Mouse (Mus musculus) neural tube, embryonic 11.5 days (tissue): ENCODE results near the gene Alkbh1. TPM values are rescaled to one million over a fixed set of nuclear protein-coding genes. Genes with fewer than 3 reads are reported as not detected.

Experiments used
- ATAC-seq: fragments of 200-750 bp; cut with Nextera tagmentation; 2 replicates; pipeline ENCODE4 v1.8.0; 2017; ENCODE audit warnings: moderate number of reproducible peaks, mild to moderate bottlenecking, moderate TSS enrichment, moderate library complexity; ENCODE audit not compliant: insufficient read depth, low FRiP score, low TSS enrichment
- DNase-seq: peaks from one replicate; pipeline ENCODE4 v3.0.0-alpha.2; 2015; ENCODE audit warnings: low spot score
- H3K27ac ChIP-seq: fragments of 300-500 bp; sonication (generic); 2 replicates; pipeline ENCODE4 v1.5.1; 2014; ENCODE audit warnings: low read depth, mild to moderate bottlenecking, low read length
- H3K27me3 ChIP-seq: fragments of 300-500 bp; sonication (generic); 2 replicates; pipeline ENCODE4 v1.6.1; 2014; ENCODE audit warnings: mild to moderate bottlenecking, low read length, mixed read lengths; ENCODE audit not compliant: control insufficient read depth, insufficient read depth
- H3K36me3 ChIP-seq: fragments of 300-500 bp; sonication (generic); 2 replicates; pipeline ENCODE4 v1.6.1; 2014; ENCODE audit warnings: mild to moderate bottlenecking, low read length, moderate library complexity, mixed read lengths; ENCODE audit not compliant: control insufficient read depth, insufficient read depth
- H3K4me1 ChIP-seq: fragments of 300-500 bp; sonication (generic); 2 replicates; pipeline ENCODE4 v1.6.1; 2014; ENCODE audit warnings: low read length, mixed read lengths; ENCODE audit not compliant: control insufficient read depth, insufficient read depth
- H3K4me2 ChIP-seq: fragments of 300-500 bp; sonication (generic); 2 replicates; pipeline ENCODE4 v1.6.1; 2014; ENCODE audit warnings: low read depth, mild to moderate bottlenecking, moderate library complexity
- H3K4me3 ChIP-seq: fragments of 300-500 bp; sonication (generic); 2 replicates; pipeline ENCODE4 v1.5.1; 2014; ENCODE audit warnings: low read depth, low read length
- H3K9ac ChIP-seq: fragments of 300-500 bp; sonication (generic); 2 replicates; pipeline ENCODE4 v1.6.1; 2014; ENCODE audit warnings: mild to moderate bottlenecking, low read length
- H3K9me3 ChIP-seq: fragments of 300-500 bp; sonication (generic); 2 replicates; pipeline ENCODE4 v1.6.1; 2016; ENCODE audit warnings: low read length; ENCODE audit not compliant: control insufficient read depth
- WGBS: fragments of 180-500 bp; shearing (Covaris S2); extraction: QIAGEN DNeasy Blood & Tissue Kit; methylation state at CpG from one replicate; pipeline ENCODE4 v1.1.7; 2014; 5-methylcytosine and 5-hydroxymethylcytosine counted together
- polyA plus RNA-seq: library from polyadenylated mRNA; unstranded; fragments of >200 nt; fragmentation: Nextera tagmentation; extraction: Ambion mirVana; gene quantifications from 2 replicates; pipeline ENCODE4 v1.2.1, GENCODE M21; 2014

Gene Alkbh1
- polyA plus RNA-seq, 1 experiment from 2014 or later = 45.6 TPM

GRCm38 (mm10) chr12:87449456-87449855 lies 5.6 kb upstream of the Alkbh1 start:
- 91% methylated on average over 9 of the region's 9 CpGs for WGBS
- DNase-seq = no peak
- no peaks in the 10 kb centered on the region for H3K27me3 ChIP-seq
- H3K4me3 ChIP-seq = no peak overlapping the region
- ATAC-seq = no peak
- no peaks in the 10 kb centered on the region; the same call in 1 of the 2 replicates for H3K4me1 ChIP-seq
- no peaks in the 10 kb centered on the region for H3K9me3 ChIP-seq
- H3K36me3 ChIP-seq = peaks cover 18% of the 10 kb centered on the region
- no peak overlapping the region for H3K9ac ChIP-seq
- H3K27ac ChIP-seq = no peak overlapping the region
- no peak overlapping the region for H3K4me2 ChIP-seq

GRCm38 (mm10) chr12:87444211-87444610 lies 394 bp upstream of the Alkbh1 start:
- H3K4me1 ChIP-seq = no peaks in the 10 kb centered on the region; the same call in 1 of the 2 replicates
- no peaks in the 10 kb centered on the region for H3K9me3 ChIP-seq
- H3K4me2 ChIP-seq = peak overlapping the region; percentile 45
- DNase-seq (no peak), ATAC-seq (0 out of 2 replicates have a peak, but pooled peaks have one; percentile 24)
- H3K36me3 ChIP-seq = peaks cover 14% of the 10 kb centered on the region
- H3K27me3 ChIP-seq = no peaks in the 10 kb centered on the region
- 5% methylated on average over 16 of the region's 16 CpGs for WGBS
- no peak overlapping the region for H3K27ac ChIP-seq
- peak overlapping the region; percentile 89; the same call in 1 of the 2 replicates for H3K9ac ChIP-seq
- peak overlapping the region; percentile 71 for H3K4me3 ChIP-seq

GRCm38 (mm10) chr12:87443115-87443699 lies 610 bp downstream of the Alkbh1 start:
- H3K4me3 ChIP-seq = peak overlapping the region; percentile 71
- H3K4me1 ChIP-seq = no peaks in the 10 kb centered on the region; the same call in 1 of the 2 replicates
- no peak overlapping the region for H3K27ac ChIP-seq
- no peaks in the 10 kb centered on the region for H3K9me3 ChIP-seq
- DNase-seq (no peak), ATAC-seq (peak; percentile 82)
- peak overlapping the region; percentile 89 for H3K9ac ChIP-seq
- H3K27me3 ChIP-seq = no peaks in the 10 kb centered on the region
- under 1% methylated on average over 33 of the region's 33 CpGs for WGBS
- H3K4me2 ChIP-seq = peak overlapping the region; percentile 50
- H3K36me3 ChIP-seq = peaks cover 12% of the 10 kb centered on the region; the same call in 1 of the 2 replicates

GRCm38 (mm10) chr12:87442177-87443114 lies 1.4 kb downstream of the Alkbh1 start:
- peak; percentile 32 for DNase-seq
- 38% methylated on average over 12 of the region's 12 CpGs for WGBS
- peak overlapping the region; percentile 89 for H3K9ac ChIP-seq
- H3K36me3 ChIP-seq = peaks cover 12% of the 10 kb centered on the region; the same call in 1 of the 2 replicates
- H3K27ac ChIP-seq = no peak overlapping the region
- H3K9me3 ChIP-seq = no peaks in the 10 kb centered on the region
- H3K4me2 ChIP-seq = peak overlapping the region; percentile 50
- no peak for ATAC-seq
- no peaks in the 10 kb centered on the region for H3K27me3 ChIP-seq
- H3K4me1 ChIP-seq = no peaks in the 10 kb centered on the region; the same call in 1 of the 2 replicates
- peak overlapping the region; percentile 71 for H3K4me3 ChIP-seq

- H3K4me1 ChIP-seq = no peaks in the 10 kb centered on the region
- H3K27me3 ChIP-seq = no peaks in the 10 kb centered on the region
- no peak for DNase-seq
- no peak overlapping the region for H3K9ac ChIP-seq
- H3K4me3 ChIP-seq = no peak overlapping the region
- ATAC-seq = no peak
- H3K36me3 ChIP-seq = peaks cover 27% of the 10 kb centered on the region
- H3K4me2 ChIP-seq = no peak overlapping the region
- 89% methylated on average over 8 of the region's 8 CpGs for WGBS
- H3K27ac ChIP-seq = no peak overlapping the region
- H3K9me3 ChIP-seq = no peaks in the 10 kb centered on the region
Observed at GRCm38 (mm10) chr12:87428885-87429284, 14.9 kb downstream of the Alkbh1 start.

GRCm38 (mm10) chr12:87428295-87428694 lies 15.5 kb downstream of the Alkbh1 start:
- Histone ChIP-seq H3K4me3 (no peak overlapping the region), H3K27ac (no peak overlapping the region), H3K27me3 (no peaks in the 10 kb centered on the region), H3K9ac (no peak overlapping the region), H3K4me2 (no peak overlapping the region), H3K36me3 (peaks cover 24% of the 10 kb centered on the region), H3K4me1 (no peaks in the 10 kb centered on the region), H3K9me3 (no peaks in the 10 kb centered on the region)
- DNase-seq (no peak), ATAC-seq (no peak)
- 90% methylated on average over 2 of the region's 2 CpGs for WGBS

GRCm38 (mm10) chr12:87426354-87427031 lies 17.3 kb downstream of the Alkbh1 start:
- H3K9me3 ChIP-seq = no peaks in the 10 kb centered on the region
- H3K27me3 ChIP-seq = no peaks in the 10 kb centered on the region
- H3K4me1 ChIP-seq = no peaks in the 10 kb centered on the region
- no peak for ATAC-seq
- H3K9ac ChIP-seq = no peak overlapping the region
- 95% methylated on average over 5 of the region's 5 CpGs for WGBS
- H3K4me3 ChIP-seq = no peak overlapping the region
- H3K27ac ChIP-seq = no peak overlapping the region
- no peak overlapping the region for H3K4me2 ChIP-seq
- H3K36me3 ChIP-seq = peaks cover 15% of the 10 kb centered on the region
- no peak for DNase-seq

GRCm38 (mm10) chr12:87424516-87424915 lies 19.3 kb downstream of the Alkbh1 start:
- H3K9ac ChIP-seq = no peak overlapping the region
- peaks cover 3% of the 10 kb centered on the region; the same call in 1 of the 2 replicates for H3K4me1 ChIP-seq
- no peak overlapping the region for H3K4me3 ChIP-seq
- no peak for DNase-seq
- no peak overlapping the region for H3K27ac ChIP-seq
- peaks cover 4% of the 10 kb centered on the region for H3K36me3 ChIP-seq
- no peak; the same call in 1 of the 2 replicates for ATAC-seq
- H3K4me2 ChIP-seq = no peak overlapping the region
- 31% methylated on average over 3 of the region's 3 CpGs for WGBS
- no peaks in the 10 kb centered on the region for H3K27me3 ChIP-seq
- no peaks in the 10 kb centered on the region for H3K9me3 ChIP-seq
